Mouse (Mus musculus): ENCODE data around the gene Kctd17.

Kctd17 gene

GRCm38 (mm10) chr15:78414157-78414556, 14.2 kb upstream of the Kctd17 start:
- no peak for DNase-seq (ENCODE audit: low spot score in 2 of 2)

GRCm38 (mm10) chr15:78416937-78417336, 11.4 kb upstream of the Kctd17 start:
- no peak for DNase-seq (ENCODE audit: low spot score in 2 of 2)

GRCm38 (mm10) chr15:78420395-78420794, 8.0 kb upstream of the Kctd17 start:
- no peak for DNase-seq (ENCODE audit: low spot score in 2 of 2)

- DNase-seq (ENCODE audit: low spot score in 2 of 2), result peak; percentile 68 to 69
These were observed 6.1 kb upstream of the Kctd17 start for GRCm38 (mm10) chr15:78422046-78422956.

- no peak for DNase-seq (ENCODE audit: low spot score in 2 of 2)
These were observed 3.9 kb upstream of the Kctd17 start for GRCm38 (mm10) chr15:78424507-78424906.

- no peak for DNase-seq (ENCODE audit: low spot score in 2 of 2)
These were observed 3.1 kb upstream of the Kctd17 start for GRCm38 (mm10) chr15:78425230-78425629.

GRCm38 (mm10) chr15:78429139-78429459, 735 bp downstream of the Kctd17 start:
- no peak for DNase-seq (ENCODE audit: low spot score in 2 of 2)

GRCm38 (mm10) chr15:78429871-78430622, 1.7 kb downstream of the Kctd17 start:
- no peak for DNase-seq (ENCODE audit: low spot score in 2 of 2)

- DNase-seq (ENCODE audit: low spot score in 2 of 2), result no peak
These were observed 2.5 kb downstream of the Kctd17 start for GRCm38 (mm10) chr15:78430874-78431273.

GRCm38 (mm10) chr15:78431541-78432121, 3.3 kb downstream of the Kctd17 start:
- DNase-seq (ENCODE audit: low spot score in 2 of 2), result no peak

GRCm38 (mm10) chr15:78434896-78435520, 6.6 kb downstream of the Kctd17 start:
- no peak for DNase-seq (ENCODE audit: low spot score in 2 of 2)

- DNase-seq (ENCODE audit: low spot score in 2 of 2), result no peak
These were observed 7.3 kb downstream of the Kctd17 start for GRCm38 (mm10) chr15:78435681-78436080.

- peak; percentile 91 to 93 for DNase-seq (ENCODE audit: low spot score in 2 of 2)
These were observed 8.2 kb downstream of the Kctd17 start for GRCm38 (mm10) chr15:78436380-78437192.

- peak; percentile 76 for DNase-seq (ENCODE audit: low spot score in 2 of 2)
These were observed 9.1 kb downstream of the Kctd17 start for GRCm38 (mm10) chr15:78437237-78438017.

GRCm38 (mm10) chr15:78438018-78438394, 9.6 kb downstream of the Kctd17 start:
- DNase-seq (ENCODE audit: low spot score in 2 of 2), result no peak

GRCm38 (mm10) chr15:78438505-78438904, 10.1 kb downstream of the Kctd17 start:
- DNase-seq (ENCODE audit: low spot score in 2 of 2), result no peak

- no peak for DNase-seq (ENCODE audit: low spot score in 2 of 2)
These were observed 10.6 kb downstream of the Kctd17 start for GRCm38 (mm10) chr15:78438973-78439372.

- DNase-seq (ENCODE audit: low spot score in 2 of 2), result no peak
These were observed 13.9 kb downstream of the Kctd17 start for GRCm38 (mm10) chr15:78442231-78442630.

- no peak for DNase-seq (ENCODE audit: low spot score in 2 of 2)
These were observed 15.5 kb downstream of the Kctd17 start for GRCm38 (mm10) chr15:78443857-78444256.

- DNase-seq (ENCODE audit: low spot score in 2 of 2), result no peak
These were observed 18.8 kb downstream of the Kctd17 start for GRCm38 (mm10) chr15:78447121-78447520.

Measured in right cerebral cortex, postnatal 36 days (tissue).